Mouse (Mus musculus): ENCODE results near the gene Pcf11.

Gene Pcf11

GRCm38 (mm10) chr7:92637021-92637625 is 32.6 kb downstream of the Pcf11 start, which contains the start of gene Ankrd42:
Gene Ankrd42 (minus strand): TSS chr7:92637142.
- DNase-seq (ENCODE audit: low spot score in 2 of 2): peak; percentile 76 to 85

DNA sequence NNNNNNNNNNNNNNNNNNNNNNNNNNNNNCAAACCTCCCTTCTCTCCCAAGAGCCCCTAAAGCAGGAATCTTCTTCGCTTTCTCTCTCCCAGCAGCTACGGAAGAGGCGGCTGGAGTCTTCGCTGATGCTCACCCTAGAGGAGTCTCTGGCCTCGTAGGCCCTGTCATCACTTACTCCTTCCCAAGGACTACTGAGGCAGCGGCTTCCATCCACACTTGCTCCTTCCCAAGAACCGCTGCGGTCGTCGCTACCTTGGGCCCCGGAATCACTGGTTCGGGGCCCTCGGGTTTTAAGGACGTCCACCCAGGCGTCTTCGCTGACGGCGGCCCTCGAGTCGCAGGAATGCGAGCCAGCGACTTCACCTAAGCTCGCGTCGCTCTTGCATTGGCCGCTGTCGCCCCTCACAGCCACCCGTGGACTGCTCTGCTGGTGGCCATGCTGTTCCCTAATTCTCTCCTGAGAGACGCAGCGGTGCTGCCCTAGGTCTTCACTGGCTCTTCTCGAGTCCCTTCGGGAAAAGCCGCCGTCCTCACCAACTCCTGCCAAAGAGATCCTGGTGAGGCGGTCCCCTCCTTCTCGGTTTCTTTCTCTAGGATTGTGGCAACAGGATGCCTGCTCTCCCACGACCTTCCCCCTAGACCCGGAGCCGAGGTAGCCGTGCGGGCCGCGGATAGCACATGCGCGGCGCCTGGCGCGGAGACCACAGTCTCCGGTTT is 33.3 kb downstream of the Pcf11 start:
- DNase-seq (ENCODE audit: low spot score in 2 of 2): no peak

GRCm38 (mm10) chr7:92630167-92630566 is 39.6 kb downstream of the Pcf11 start:
- DNase-seq (ENCODE audit: low spot score in 2 of 2): no peak

DNA sequence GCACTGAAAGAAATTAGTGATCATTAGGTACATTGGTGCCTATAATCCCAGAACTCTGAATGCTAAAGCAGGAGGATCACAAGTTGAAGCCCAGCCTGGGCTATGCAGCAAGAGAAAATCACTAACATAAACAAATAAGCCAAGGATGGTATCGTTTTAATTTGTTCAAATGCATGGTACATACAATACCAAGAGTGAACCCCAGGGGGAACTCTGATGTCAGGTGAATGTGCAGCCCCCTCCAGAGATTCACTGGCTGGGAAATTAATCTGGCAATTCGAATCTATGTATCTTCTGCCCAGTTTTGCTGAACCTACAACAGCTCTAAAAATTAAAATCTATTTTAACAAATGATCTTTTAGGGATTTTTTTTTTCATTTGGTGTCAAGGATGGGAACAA is 45.2 kb downstream of the Pcf11 start:
- no peak for DNase-seq (ENCODE audit: low spot score in 2 of 2)

GRCm38 (mm10) chr7:92610830-92611229 is 58.9 kb downstream of the Pcf11 start:
- DNase-seq (ENCODE audit: low spot score in 2 of 2): no peak

- DNase-seq (ENCODE audit: low spot score in 2 of 2): no peak
Observed at GRCm38 (mm10) chr7:92604961-92605360, 64.8 kb downstream of the Pcf11 start.

Data from spleen, postnatal 14 days (tissue).